Mouse (Mus musculus): Measurements from ENCODE around the gene C1qtnf1. TPM values are rescaled to one million over a fixed set of nuclear protein-coding genes. Genes with fewer than 3 reads are reported as not detected.
"Not testable (repeated sequence)": the region's sequence is repeated elsewhere in the genome, so short reads cannot be mapped to it uniquely, and the experiment has no call there.

Gene C1qtnf1
- total RNA-seq (2017) = not detected in 2 replicates

DNA sequence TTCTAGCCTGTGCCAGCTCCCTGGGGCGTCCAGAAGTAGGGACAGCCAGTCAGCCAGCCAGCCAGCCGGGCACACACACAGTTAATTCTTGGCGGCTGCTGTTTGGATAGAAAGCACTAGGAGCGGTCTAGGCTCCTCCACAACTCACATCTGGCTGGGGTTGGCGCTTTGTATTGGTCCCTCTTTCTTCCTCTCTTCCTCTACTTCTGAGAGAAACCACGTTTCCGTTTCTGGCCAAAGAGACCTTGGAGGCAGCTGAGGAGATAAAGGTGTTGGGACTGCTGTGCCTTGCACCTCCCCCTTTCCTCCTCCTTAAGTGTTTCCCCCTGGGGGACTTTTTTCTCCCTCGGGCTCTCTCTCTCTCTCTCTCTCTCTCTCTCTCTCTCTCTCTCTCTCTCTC, at the start of gene C1qtnf1:
C1qtnf1 (plus strand) TSS at position 218 of the 400 bp plus-strand sequence.
- ATAC-seq (replicated peaks in 1 of 2; ENCODE audit: insufficient read depth in 1 of 2, low FRiP score in 2 of 2, low TSS enrichment in 1 of 2, low read depth in 1 of 2, poor library complexity in 2 of 2, severe bottlenecking in 2 of 2) = no peak

DNA sequence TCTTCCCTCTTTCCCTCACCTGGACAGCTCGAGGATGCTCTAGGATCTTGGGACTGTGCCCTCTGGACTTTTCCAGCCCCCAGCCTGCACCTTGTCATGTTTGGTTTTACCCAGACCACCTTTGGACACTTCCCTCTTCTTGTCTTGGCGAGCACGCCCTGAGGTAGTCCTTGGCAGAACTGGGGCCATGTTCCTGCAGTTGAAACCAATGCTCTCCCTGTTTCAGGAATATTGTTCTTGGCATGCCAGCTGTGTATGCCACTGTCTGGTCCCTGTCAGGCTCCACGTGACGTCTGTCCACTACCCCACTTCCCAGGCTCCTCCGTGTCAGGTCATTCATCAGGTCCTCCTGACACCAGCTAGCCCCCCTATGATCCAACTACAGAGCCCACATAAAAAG, 49.3 kb upstream of the C1qtnf1 start:
- ATAC-seq (replicated peaks in 1 of 2; ENCODE audit: insufficient read depth in 1 of 2, low FRiP score in 2 of 2, low TSS enrichment in 1 of 2, low read depth in 1 of 2, poor library complexity in 2 of 2, severe bottlenecking in 2 of 2) = no peak

- peak; percentile 94 to 95 for ATAC-seq (replicated peaks in 1 of 2; ENCODE audit: insufficient read depth in 1 of 2, low FRiP score in 2 of 2, low TSS enrichment in 1 of 2, low read depth in 1 of 2, poor library complexity in 2 of 2, severe bottlenecking in 2 of 2)
Observed at GRCm38 (mm10) chr11:118379251-118380009, 48.6 kb upstream of the C1qtnf1 start.

GRCm38 (mm10) chr11:118387816-118388215, 40.2 kb upstream of the C1qtnf1 start:
- not testable (repeated sequence) for ATAC-seq (replicated peaks in 1 of 2; ENCODE audit: insufficient read depth in 1 of 2, low FRiP score in 2 of 2, low TSS enrichment in 1 of 2, low read depth in 1 of 2, poor library complexity in 2 of 2, severe bottlenecking in 2 of 2)

DNA sequence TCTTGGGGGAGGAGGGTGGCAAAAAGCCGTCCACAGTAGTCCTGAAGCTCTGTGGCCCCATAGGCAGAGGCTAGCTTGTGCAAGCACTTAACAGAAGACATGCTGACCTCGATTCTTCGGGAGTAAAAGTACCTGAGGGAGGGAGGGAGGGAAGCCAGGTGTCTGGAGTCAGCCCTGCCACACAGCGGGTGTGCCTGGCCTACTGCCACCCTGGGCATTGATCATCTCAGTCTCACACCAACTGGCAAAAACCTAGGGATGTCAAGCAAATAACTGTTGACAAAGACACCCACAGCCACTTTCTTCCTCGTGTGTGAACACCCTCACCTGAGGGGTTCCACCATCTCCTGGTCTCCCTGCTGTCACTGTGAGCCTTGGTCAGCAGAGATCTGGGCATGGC, 34.0 kb upstream of the C1qtnf1 start:
- no peak for ATAC-seq (replicated peaks in 1 of 2; ENCODE audit: insufficient read depth in 1 of 2, low FRiP score in 2 of 2, low TSS enrichment in 1 of 2, low read depth in 1 of 2, poor library complexity in 2 of 2, severe bottlenecking in 2 of 2)

DNA sequence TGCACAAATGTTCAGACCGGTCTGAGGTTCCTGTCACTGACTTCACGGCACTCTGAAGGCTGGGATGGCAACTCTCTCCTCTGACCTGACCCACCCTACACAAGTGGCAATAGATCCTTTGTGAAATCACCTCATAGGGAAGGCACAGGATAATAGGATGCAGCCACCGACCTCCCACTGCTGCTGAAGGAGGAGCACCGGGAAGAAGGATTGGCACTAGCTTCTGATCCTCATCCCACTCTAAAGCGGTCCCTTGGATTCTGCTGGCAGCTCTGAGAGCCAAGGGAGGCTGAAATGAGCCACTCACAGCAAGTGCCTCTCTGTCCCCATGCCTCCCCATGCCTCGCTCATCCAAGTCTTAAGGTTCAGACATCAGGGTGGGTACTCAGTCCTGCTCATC, 33.5 kb upstream of the C1qtnf1 start:
- no peak for ATAC-seq (replicated peaks in 1 of 2; ENCODE audit: insufficient read depth in 1 of 2, low FRiP score in 2 of 2, low TSS enrichment in 1 of 2, low read depth in 1 of 2, poor library complexity in 2 of 2, severe bottlenecking in 2 of 2)

DNA sequence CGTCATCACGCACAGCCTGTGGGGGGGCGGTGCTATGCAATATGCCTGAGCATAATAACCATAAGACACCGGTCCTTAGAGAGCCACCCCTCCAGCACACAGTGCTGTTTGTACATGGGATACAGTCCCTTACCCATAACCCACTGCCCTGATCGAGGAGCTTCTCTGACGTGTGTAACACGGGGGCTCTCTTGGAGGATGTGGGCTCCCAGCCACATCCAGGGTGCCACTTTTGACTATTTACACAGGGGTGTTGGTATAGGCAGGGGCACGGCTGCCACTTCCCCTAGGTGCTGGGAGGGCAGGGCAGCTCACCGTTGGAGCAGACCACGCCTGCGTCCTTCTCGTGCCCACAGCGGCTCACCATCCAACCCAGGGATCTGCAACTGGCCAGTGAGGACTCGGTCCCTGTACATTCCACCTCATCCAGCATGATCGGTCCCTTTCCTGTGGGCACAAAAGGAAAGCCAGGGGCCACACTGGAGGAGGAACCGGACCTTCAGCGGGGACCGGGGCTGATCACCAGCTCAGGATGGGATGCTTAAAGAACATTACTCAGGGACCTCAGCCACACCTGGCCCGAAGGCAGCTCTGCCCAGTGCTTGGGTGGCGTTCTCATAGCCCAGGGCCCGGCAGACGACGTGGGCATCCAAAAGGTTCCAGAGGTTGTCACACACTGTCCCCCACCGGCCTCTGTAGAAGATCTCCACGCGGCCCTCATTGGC, 30.0 kb upstream of the C1qtnf1 start:
- no peak for ATAC-seq (replicated peaks in 1 of 2; ENCODE audit: insufficient read depth in 1 of 2, low FRiP score in 2 of 2, low TSS enrichment in 1 of 2, low read depth in 1 of 2, poor library complexity in 2 of 2, severe bottlenecking in 2 of 2)

- ATAC-seq (replicated peaks in 1 of 2; ENCODE audit: insufficient read depth in 1 of 2, low FRiP score in 2 of 2, low TSS enrichment in 1 of 2, low read depth in 1 of 2, poor library complexity in 2 of 2, severe bottlenecking in 2 of 2) = no peak
Observed at GRCm38 (mm10) chr11:118399891-118400565, 28.0 kb upstream of the C1qtnf1 start.

DNA sequence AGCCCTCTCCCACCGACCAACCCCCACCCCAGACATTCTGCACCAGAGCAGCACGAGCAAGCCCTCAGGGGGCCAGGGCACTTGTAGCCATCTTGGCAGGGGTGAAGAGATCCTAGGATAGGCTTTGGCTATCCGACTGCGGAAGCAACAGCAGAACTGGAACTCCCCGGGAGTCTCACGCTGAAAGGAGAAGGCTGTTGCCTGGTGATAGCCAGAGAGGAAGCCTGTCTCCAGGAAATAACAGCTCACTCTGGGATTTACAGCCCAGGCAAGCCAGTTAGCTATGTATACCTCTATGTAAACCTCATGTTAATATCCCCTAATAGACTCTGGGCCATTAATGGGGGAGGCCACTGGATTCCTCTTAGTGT, 27.5 kb upstream of the C1qtnf1 start:
- 0 out of 4 replicates have a peak, but pooled peaks of 1 of the 2 experiments have one; percentile 24 for ATAC-seq (replicated peaks in 1 of 2; ENCODE audit: insufficient read depth in 1 of 2, low FRiP score in 2 of 2, low TSS enrichment in 1 of 2, low read depth in 1 of 2, poor library complexity in 2 of 2, severe bottlenecking in 2 of 2)

GRCm38 (mm10) chr11:118401195-118401594, 26.8 kb upstream of the C1qtnf1 start:
- no peak for ATAC-seq (replicated peaks in 1 of 2; ENCODE audit: insufficient read depth in 1 of 2, low FRiP score in 2 of 2, low TSS enrichment in 1 of 2, low read depth in 1 of 2, poor library complexity in 2 of 2, severe bottlenecking in 2 of 2)

DNA sequence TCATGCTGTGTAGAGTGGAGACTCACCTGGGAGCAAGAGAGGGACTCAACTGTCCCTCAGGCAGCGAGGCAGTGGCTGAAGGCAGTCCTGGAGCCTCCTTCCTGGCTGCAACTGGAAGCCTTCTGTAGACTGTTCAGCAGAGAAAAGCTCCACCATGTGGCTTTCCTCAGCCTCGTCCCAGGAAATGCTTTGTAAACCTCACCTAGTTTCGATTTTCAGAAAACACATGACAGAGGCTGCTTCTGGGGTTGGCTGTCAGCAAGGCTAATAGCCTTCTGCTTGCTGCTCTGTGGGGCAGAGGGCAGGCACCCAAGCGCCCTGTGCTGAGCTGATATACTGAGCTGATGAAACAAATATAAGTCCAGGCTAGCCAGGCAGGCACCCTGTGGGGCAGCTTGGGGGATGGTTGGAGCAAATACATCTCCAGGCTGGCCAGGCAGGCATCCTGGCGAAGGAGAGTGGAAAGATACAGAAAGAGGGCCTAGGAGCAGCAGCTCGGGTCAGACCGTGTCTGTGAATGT, 26.2 kb upstream of the C1qtnf1 start, which contains the start of gene Lgals3bp:
Lgals3bp (minus strand) TSS at position 333 of the 521 bp plus-strand sequence.
- peak; percentile 78 to 79 for ATAC-seq (replicated peaks in 1 of 2; ENCODE audit: insufficient read depth in 1 of 2, low FRiP score in 2 of 2, low TSS enrichment in 1 of 2, low read depth in 1 of 2, poor library complexity in 2 of 2, severe bottlenecking in 2 of 2)

DNA sequence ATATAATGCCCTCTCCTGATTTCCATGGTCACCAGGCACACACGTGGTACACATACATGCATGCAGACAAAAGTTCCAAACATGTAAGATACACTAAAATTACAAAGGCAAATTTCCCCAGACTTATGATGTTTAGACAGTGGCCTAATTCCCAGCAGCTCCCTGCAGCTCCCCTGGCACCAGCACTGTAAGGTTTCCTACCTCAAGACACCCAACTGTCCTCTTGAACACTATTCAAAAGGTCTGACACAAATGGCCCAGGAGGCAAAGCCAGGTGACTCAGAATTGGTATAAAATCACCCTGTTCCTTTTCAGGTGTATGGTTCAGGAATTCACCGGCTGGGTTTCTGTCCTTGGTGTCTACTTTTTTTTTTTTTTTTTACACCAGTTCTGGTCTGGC, 24.8 kb upstream of the C1qtnf1 start:
- no peak for ATAC-seq (replicated peaks in 1 of 2; ENCODE audit: insufficient read depth in 1 of 2, low FRiP score in 2 of 2, low TSS enrichment in 1 of 2, low read depth in 1 of 2, poor library complexity in 2 of 2, severe bottlenecking in 2 of 2)

- ATAC-seq (replicated peaks in 1 of 2; ENCODE audit: insufficient read depth in 1 of 2, low FRiP score in 2 of 2, low TSS enrichment in 1 of 2, low read depth in 1 of 2, poor library complexity in 2 of 2, severe bottlenecking in 2 of 2) = no peak
Observed at GRCm38 (mm10) chr11:118403951-118404899, 23.8 kb upstream of the C1qtnf1 start.

DNA sequence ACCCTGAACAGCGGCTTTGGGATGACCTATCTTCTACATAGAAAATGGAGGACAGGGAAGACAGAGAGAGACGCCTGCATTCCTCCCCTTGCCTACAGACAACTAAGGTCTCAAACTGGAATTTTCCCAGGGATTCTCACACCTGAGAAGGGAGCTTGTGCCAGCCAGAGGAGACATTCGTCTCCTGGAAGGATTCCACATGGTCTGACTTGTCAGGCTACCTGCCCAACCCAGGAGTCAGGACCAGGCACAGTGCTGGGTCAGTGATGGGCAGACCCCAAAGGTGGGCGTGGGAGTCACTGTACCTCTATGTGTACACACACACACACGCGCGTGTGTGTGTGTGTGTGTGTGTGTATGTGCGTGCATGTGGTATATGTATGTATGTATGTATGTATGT, 22.7 kb upstream of the C1qtnf1 start:
- ATAC-seq (replicated peaks in 1 of 2; ENCODE audit: insufficient read depth in 1 of 2, low FRiP score in 2 of 2, low TSS enrichment in 1 of 2, low read depth in 1 of 2, poor library complexity in 2 of 2, severe bottlenecking in 2 of 2) = no peak

DNA sequence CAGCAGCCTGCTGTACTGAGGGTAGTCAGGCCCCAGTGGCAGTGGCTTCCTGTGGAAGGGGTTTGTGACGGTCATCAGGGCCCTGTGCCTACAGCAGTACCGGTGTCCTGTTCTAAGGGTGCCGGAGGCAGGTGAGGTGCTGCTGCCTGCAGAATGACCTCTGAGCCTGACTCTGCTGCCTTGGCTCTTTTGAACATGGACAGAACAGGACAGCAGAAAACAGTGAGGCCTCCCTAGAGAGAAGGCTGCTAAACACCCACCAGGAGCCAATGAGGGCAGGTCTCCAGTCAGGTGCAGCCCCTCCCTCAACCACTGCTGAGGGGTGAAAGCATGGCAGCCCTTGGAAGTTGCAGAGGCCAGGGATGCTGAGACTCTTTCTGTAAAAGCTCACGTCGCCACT, 21.5 kb upstream of the C1qtnf1 start:
- ATAC-seq (replicated peaks in 1 of 2; ENCODE audit: insufficient read depth in 1 of 2, low FRiP score in 2 of 2, low TSS enrichment in 1 of 2, low read depth in 1 of 2, poor library complexity in 2 of 2, severe bottlenecking in 2 of 2) = 0 out of 4 replicates have a peak, but pooled peaks of 1 of the 2 experiments have one; percentile 25

- no peak for ATAC-seq (replicated peaks in 1 of 2; ENCODE audit: insufficient read depth in 1 of 2, low FRiP score in 2 of 2, low TSS enrichment in 1 of 2, low read depth in 1 of 2, poor library complexity in 2 of 2, severe bottlenecking in 2 of 2)
Observed at GRCm38 (mm10) chr11:118407318-118407910, 20.6 kb upstream of the C1qtnf1 start.

Measured in hematopoietic stem cell, adult 5-6 weeks (primary cell).